21 mouse cellular contexts compared by ENCODE assay signal in the genomic region with DNA sequence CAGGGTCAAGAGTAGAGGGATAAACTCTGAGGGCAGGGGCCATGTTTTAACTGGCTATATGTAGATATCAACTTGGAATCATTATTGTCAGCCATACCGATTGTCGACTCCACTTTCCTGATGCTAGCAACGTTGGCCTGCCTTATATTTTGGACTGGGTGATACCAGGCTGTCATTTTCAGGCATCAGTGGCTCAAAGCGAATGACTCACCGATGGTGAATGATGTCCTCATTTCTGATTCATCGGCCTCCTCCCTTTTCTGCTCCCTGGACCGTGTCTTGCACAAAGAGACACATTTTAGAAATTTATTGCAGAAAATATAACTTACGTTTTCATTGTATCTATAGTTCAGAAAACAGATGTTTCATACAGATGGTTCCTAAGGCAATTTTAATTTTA.
DNase-seq lines count a peak whose midpoint lies in the region; TF ChIP-seq lines count a peak whose summit lies in the region.
"Had no signal": no experiment of that assay in that cellular context is flagged by ENCODE, and none has a peak within 500 bp of the region (broad histone marks: within the 10 kb centered on the region; RNA-seq: fewer than 3 reads in every experiment).

No protein-coding gene starts in this region.

- H3K27ac ChIP-seq in heart, embryonic 10.5 days = no peak overlapping the region
- H3K27ac ChIP-seq: embryonic facial prominence, embryonic 15.5 days; forebrain, embryonic 10.5 days; heart, embryonic 15.5 days; hindbrain, embryonic 13.5 days; hindbrain, postnatal 0 days had no signal

- no peak overlapping the region for H3ac ChIP-seq in C2C12 (ENCODE audit: control insufficient read depth, insufficient read length, low read depth)

- H3K36me3 ChIP-seq in C2C12 (ENCODE audit: control insufficient read depth, insufficient read depth) = no peaks in the 10 kb centered on the region
- no peaks in the 10 kb centered on the region for H3K36me3 ChIP-seq in heart, embryonic 10.5 days
- H3K36me3 ChIP-seq: embryonic facial prominence, embryonic 15.5 days; forebrain, embryonic 10.5 days; heart, embryonic 15.5 days; hindbrain, embryonic 13.5 days had no signal

- H3K4me3 ChIP-seq in C2C12 (ENCODE audit: insufficient read depth, poor library complexity, severe bottlenecking) = no peak overlapping the region
- no peak overlapping the region for H3K4me3 ChIP-seq in heart, embryonic 10.5 days
- H3K4me3 ChIP-seq: embryonic facial prominence, embryonic 15.5 days; erythroblast, embryonic 14.5 days; forebrain, embryonic 10.5 days; heart, embryonic 15.5 days; hindbrain, embryonic 13.5 days had no signal

- DNase-seq in adrenal gland, postnatal 36 days = peak; percentile 23 to 27
- no peak for DNase-seq in adrenal gland, adult 18-20 months (ENCODE audit: low spot score in 2 of 2)
- peak; percentile 3 for DNase-seq in NIH3T3 (ENCODE audit: low read depth)
- no peak for DNase-seq in heart, embryonic 10.5 days (ENCODE audit: low spot score)
- DNase-seq in cerebellum, adult 8-10 months = no peak
- DNase-seq: cerebellum, adult 18-20 months; cerebellum, postnatal 10 days; embryo, embryonic 11 days; gastrocnemius, postnatal 36 days; heart, adult 11 months; heart, postnatal 14 days; kidney, adult 11 months; kidney, adult 9 months had no signal

- no peaks in the 10 kb centered on the region for H3K79me2 ChIP-seq in C2C12 (ENCODE audit: control insufficient read depth, insufficient read depth)

- H3K79me3 ChIP-seq in C2C12 (ENCODE audit: low read depth) = no peaks in the 10 kb centered on the region

- no peaks in the 10 kb centered on the region for H3K9me3 ChIP-seq in heart, embryonic 10.5 days
- H3K9me3 ChIP-seq: embryonic facial prominence, embryonic 15.5 days; forebrain, embryonic 10.5 days; heart, embryonic 15.5 days; hindbrain, embryonic 13.5 days had no signal

- H3K27me3 ChIP-seq in C2C12 (ENCODE audit: control insufficient read depth, insufficient read depth, insufficient read length) = no peaks in the 10 kb centered on the region
- no peaks in the 10 kb centered on the region for H3K27me3 ChIP-seq in heart, embryonic 10.5 days (ENCODE audit: insufficient read depth, poor library complexity, severe bottlenecking)
- H3K27me3 ChIP-seq: CH12.LX; embryonic facial prominence, embryonic 15.5 days; heart, embryonic 15.5 days; hindbrain, embryonic 13.5 days had no signal

- 88% methylated on average over 8 of the region's 8 CpGs for WGBS in heart, embryonic 10.5 days

- TF ChIP-seq CTCF in C2C12 (IDR thresholded peaks at IDR 0.05; ENCODE audit: control insufficient read depth, insufficient read depth, insufficient read length) = no peak

- H3K4me1 ChIP-seq in heart, embryonic 10.5 days = no peaks in the 10 kb centered on the region
- H3K4me1 ChIP-seq: embryonic facial prominence, embryonic 15.5 days; forebrain, embryonic 10.5 days; heart, embryonic 15.5 days had no signal

TF ChIP-seq in C2C12, 6 proteins besides CTCF, POLR2A, EP300 and RAD21:
- TF ChIP-seq FOSL1 (IDR thresholded peaks at IDR 0.05; ENCODE audit: insufficient read depth, low read length, poor library complexity, severe bottlenecking) (peak; percentile 34), MYOD1 (IDR thresholded peaks at IDR 0.05; ENCODE audit: control insufficient read depth, insufficient read length, low read depth) (no peak), USF1 (IDR thresholded peaks at IDR 0.05; ENCODE audit: low read depth) (no peak)
TF ChIP-seq in C2C12: peak in this region for 1.

Comparison
In these comparisons a context has a peak if more than half of its experiments do, and no peak if none do; other contexts are left out.
1. DNase-seq: peak in adrenal gland, postnatal 36 days (2 of 2) and NIH3T3 (single experiment); none in adrenal gland, adult 18-20 months (0 of 2), heart, embryonic 10.5 days (single experiment) and cerebellum, adult 8-10 months (single experiment).